Mouse (Mus musculus) erythroblast, embryonic 14.5 days (primary cell): ENCODE measurements at regions not wholly inside any gene's neighbourhood (a gene's known extent, or its start where the extent isn't known, plus 50 kb on each side); places are given as distances from the start of the nearest gene placed in this dataset.

Source experiments
- H3K27me3 ChIP-seq: 2 replicates; pipeline ENCODE4 v1.6.1; 2012; ENCODE audit warnings: inconsistent platforms; ENCODE audit not compliant: control insufficient read depth
- H3K36me3 ChIP-seq: 2 replicates; pipeline ENCODE4 v1.6.1; 2012; ENCODE audit warnings: mild to moderate bottlenecking, inconsistent platforms; ENCODE audit not compliant: control insufficient read depth
- H3K4me1 ChIP-seq: 2 replicates; pipeline ENCODE4 v1.6.1; 2012; ENCODE audit warnings: inconsistent platforms; ENCODE audit not compliant: control insufficient read depth
- H3K4me3 ChIP-seq: replicated peaks from 2 replicates; pipeline ENCODE3; 2012; ENCODE audit warnings: moderate library complexity, mild to moderate bottlenecking, inconsistent platforms
- H3K9me3 ChIP-seq: 2 replicates; pipeline ENCODE4 v1.6.1; 2012; ENCODE audit warnings: low read length, inconsistent platforms, mixed read lengths; ENCODE audit not compliant: control insufficient read depth
- GATA1 ChIP-seq: IDR thresholded peaks from 2 replicates; pipeline ENCODE4 v1.6.1; 2012; ENCODE audit warnings: low read length, inconsistent platforms, mixed read lengths
- TAL1 ChIP-seq: IDR thresholded peaks from 3 replicates; pipeline ENCODE4 v1.6.1; 2012; ENCODE audit warnings: low read length, inconsistent platforms, mixed read lengths

DNA sequence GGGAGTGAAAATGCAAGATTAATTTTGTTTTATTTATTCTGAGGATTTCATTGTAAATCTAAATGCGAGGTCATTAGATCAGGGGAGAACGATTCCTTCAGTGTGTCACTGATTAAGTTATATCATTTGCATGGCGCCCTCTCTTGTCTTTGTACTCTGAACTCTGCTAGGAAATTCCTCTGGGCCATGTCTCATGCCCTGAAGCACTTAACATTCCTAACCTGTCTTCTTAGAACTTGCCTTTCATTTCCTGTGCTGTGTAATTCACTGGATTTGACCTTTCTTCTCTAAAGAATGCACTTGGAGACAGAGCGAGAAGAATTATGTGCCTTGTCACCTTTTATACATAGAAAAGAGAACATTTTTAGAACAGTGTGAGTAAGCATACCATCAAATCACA is 199.0 kb upstream of the C030005K15Rik start:
- no peaks in the 10 kb centered on the region for H3K36me3 ChIP-seq

DNA sequence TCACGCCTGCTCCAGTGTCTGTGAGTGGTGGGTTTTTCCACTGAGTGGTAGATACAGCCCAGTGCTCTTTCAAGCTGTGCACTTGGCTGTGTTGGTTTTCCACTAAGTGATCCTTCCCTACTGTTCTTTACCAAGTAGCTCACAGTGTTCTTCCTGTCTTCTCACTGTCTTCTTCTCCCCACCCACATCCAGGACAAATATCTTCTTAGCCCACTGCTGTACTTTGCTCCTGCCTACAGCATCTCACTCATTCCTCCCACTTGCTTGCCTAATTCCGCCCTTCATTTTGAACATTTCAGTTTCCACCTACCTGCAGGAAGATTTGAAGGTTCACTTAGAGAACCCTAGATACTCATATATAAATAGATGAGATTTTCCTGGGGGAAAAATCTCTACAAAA is 213.8 kb upstream of the C030005K15Rik start:
- H3K27me3 ChIP-seq: no peaks in the 10 kb centered on the region
- no peaks in the 10 kb centered on the region for H3K4me1 ChIP-seq
- no peak overlapping the region for H3K4me3 ChIP-seq
- no peaks in the 10 kb centered on the region; the same call in 1 of the 2 replicates for H3K9me3 ChIP-seq
- TF ChIP-seq TAL1 (no peak), GATA1 (no peak)
- no peaks in the 10 kb centered on the region for H3K36me3 ChIP-seq

More for the DNA sequence above, 199.0 kb upstream of the C030005K15Rik start:
- Histone ChIP-seq H3K4me1 (no peaks in the 10 kb centered on the region), H3K27me3 (no peaks in the 10 kb centered on the region), H3K9me3 (peaks cover 2% of the 10 kb centered on the region; the same call in 1 of the 2 replicates), H3K4me3 (no peak overlapping the region)
- TF ChIP-seq GATA1: no peak
- no peak for TF ChIP-seq TAL1

DNA sequence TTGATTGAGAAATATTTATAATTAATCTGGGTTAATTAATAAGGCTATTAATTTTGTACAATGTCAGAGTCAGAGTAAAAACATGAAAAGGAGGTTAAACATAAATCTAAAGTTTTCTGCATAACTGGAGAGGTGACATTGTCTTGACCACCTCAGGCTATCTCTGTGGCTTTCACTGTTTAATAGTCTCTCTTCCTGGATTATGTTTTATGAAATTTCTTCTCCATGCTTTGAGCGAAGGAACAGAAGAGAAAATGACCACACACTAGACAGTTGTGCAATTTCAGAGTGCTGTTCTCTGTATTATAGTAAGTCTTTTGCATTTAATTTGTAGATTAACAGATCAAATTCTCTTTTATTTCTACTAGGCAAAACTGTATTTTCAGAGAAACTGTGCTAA is 239.3 kb upstream of the C030005K15Rik start:
- Histone ChIP-seq H3K9me3 (no peaks in the 10 kb centered on the region), H3K36me3 (no peaks in the 10 kb centered on the region), H3K4me1 (no peaks in the 10 kb centered on the region), H3K27me3 (no peaks in the 10 kb centered on the region), H3K4me3 (no peak overlapping the region)
- TF ChIP-seq TAL1: no peak
- TF ChIP-seq GATA1: no peak

DNA sequence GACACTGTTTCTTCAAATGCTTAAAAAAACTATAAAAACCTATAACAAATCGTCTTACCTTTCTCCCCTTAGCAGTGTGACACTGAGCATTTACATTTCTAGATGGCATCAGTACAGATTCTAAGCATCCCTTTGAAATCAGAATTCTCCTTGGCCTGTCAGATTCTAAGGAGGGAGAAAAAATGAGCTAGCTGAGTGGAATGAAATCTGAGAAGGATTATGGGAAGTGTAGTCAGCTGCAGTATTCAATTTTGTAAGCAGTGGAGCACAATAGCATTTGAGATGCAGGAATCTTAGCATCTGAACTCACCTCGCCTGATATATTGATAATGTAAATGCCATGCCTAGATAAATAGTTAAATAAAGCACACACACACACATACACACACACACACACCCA is 240.4 kb upstream of the C030005K15Rik start:
- H3K4me3 ChIP-seq: no peak overlapping the region
- no peaks in the 10 kb centered on the region for H3K36me3 ChIP-seq
- no peaks in the 10 kb centered on the region for H3K4me1 ChIP-seq
- no peaks in the 10 kb centered on the region; the same call in 1 of the 2 replicates for H3K9me3 ChIP-seq
- H3K27me3 ChIP-seq: no peaks in the 10 kb centered on the region
- TF ChIP-seq TAL1: no peak
- TF ChIP-seq GATA1: no peak

GRCm38 (mm10) chr10:98007037-98007436 is 280.5 kb upstream of the C030005K15Rik start:
- peaks cover 2% of the 10 kb centered on the region; the same call in 1 of the 2 replicates for H3K9me3 ChIP-seq
- TF ChIP-seq GATA1 (no peak), TAL1 (no peak)
- H3K4me1 ChIP-seq: no peaks in the 10 kb centered on the region
- no peaks in the 10 kb centered on the region for H3K27me3 ChIP-seq
- H3K4me3 ChIP-seq: no peak overlapping the region
- H3K36me3 ChIP-seq: no peaks in the 10 kb centered on the region

- Histone ChIP-seq H3K27me3 (no peaks in the 10 kb centered on the region), H3K4me1 (no peaks in the 10 kb centered on the region), H3K9me3 (peaks cover 2% of the 10 kb centered on the region; the same call in 1 of the 2 replicates), H3K36me3 (no peaks in the 10 kb centered on the region), H3K4me3 (no peak overlapping the region)
- no peak for TF ChIP-seq TAL1
Measured at GRCm38 (mm10) chr10:98008355-98008754, 281.8 kb upstream of the C030005K15Rik start.

DNA sequence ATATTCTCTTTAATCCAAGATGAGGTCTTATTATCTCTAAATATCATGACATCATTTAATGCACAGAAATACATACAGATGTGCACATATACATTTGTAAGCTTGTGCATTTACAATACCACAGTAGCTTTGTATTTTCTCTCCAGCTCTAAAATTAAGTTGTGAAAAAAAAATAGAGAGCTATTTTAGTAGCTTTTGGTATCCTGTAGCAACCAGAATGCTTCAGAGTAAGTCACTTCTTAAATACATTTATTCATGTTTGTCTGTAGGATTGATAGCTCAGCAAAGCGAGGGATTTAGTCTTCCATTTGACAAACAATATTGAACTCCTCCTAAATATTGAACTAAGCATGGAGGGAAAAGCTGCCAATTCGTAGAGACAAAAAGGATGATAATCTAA is 286.4 kb upstream of the C030005K15Rik start:
- H3K4me1 ChIP-seq: no peaks in the 10 kb centered on the region
- no peak for TF ChIP-seq GATA1
- TF ChIP-seq TAL1: no peak
- peaks cover 2% of the 10 kb centered on the region; the same call in 1 of the 2 replicates for H3K9me3 ChIP-seq
- H3K36me3 ChIP-seq: no peaks in the 10 kb centered on the region
- H3K27me3 ChIP-seq: no peaks in the 10 kb centered on the region
- H3K4me3 ChIP-seq: no peak overlapping the region

- H3K4me1 ChIP-seq: no peaks in the 10 kb centered on the region
- H3K4me3 ChIP-seq: no peak overlapping the region
- no peak for TF ChIP-seq TAL1
- TF ChIP-seq GATA1: no peak
- no peaks in the 10 kb centered on the region for H3K36me3 ChIP-seq
- H3K9me3 ChIP-seq: no peaks in the 10 kb centered on the region; the same call in 1 of the 2 replicates
- H3K27me3 ChIP-seq: no peaks in the 10 kb centered on the region
Measured at GRCm38 (mm10) chr10:98014985-98015902, 288.7 kb upstream of the C030005K15Rik start.

- Histone ChIP-seq H3K4me1 (no peaks in the 10 kb centered on the region), H3K4me3 (no peak overlapping the region), H3K27me3 (no peaks in the 10 kb centered on the region), H3K9me3 (no peaks in the 10 kb centered on the region; the same call in 1 of the 2 replicates), H3K36me3 (no peaks in the 10 kb centered on the region)
- TF ChIP-seq GATA1: no peak
- no peak for TF ChIP-seq TAL1
Measured at GRCm38 (mm10) chr10:98016596-98017304, 290.2 kb upstream of the C030005K15Rik start.
